Mouse (Mus musculus): ENCODE data around the gene Ptprn2. TPM values are rescaled to one million over a fixed set of nuclear protein-coding genes. Genes with fewer than 3 reads are reported as not detected.

Gene Ptprn2
- total RNA-seq, 2 experiments from 2014 or later, result 13.1 to 17.2 TPM

Small RNA genes lying within 50 kb of the gene (microRNA-seq; reads per million reads assigned to microRNA genes)
- gene Mir153, result 3.7 reads per million

Other genes with a start within 250 kb of the Ptprn2 start
- 10 to 100 TPM; 11.8 to 12.1 TPM for gene Wdr60, start 222.7 kb upstream of the Ptprn2 start, total RNA-seq (2021)
- gene Gm11027, start 210.3 kb upstream of the Ptprn2 start, total RNA-seq (2021), result not detected
- 10 to 100 TPM; 42.2 to 46.8 TPM for gene Esyt2, start 204.5 kb upstream of the Ptprn2 start, total RNA-seq (2021)
- 10 to 100 TPM; 22.1 to 23.0 TPM for gene Ncapg2, start 80.3 kb upstream of the Ptprn2 start, total RNA-seq (2021)

Data from adrenal gland, postnatal 10 days (tissue).